ENCODE assay signal across 28 mouse cellular contexts in the genomic region with DNA sequence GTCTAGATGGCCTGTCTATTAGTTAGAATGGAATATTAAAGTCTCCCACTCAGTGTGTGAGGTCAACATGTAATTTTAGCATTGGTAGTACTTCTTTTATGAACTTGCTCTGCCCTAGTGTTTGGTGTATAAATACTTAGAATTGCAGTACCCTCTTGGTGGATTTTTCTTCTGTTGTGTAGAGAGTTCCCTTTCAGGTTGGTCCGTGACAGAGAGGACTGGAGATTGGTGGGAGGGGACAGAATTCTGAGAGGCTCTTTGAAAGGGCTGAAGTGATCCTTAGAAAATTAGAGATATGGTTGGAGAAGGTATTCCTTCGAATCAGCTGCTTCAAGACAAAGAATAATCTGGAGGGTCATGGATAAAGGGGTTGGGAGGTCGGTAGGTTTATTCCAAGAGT.
"Had no signal": no experiment of that assay in that cellular context is flagged by ENCODE, and none has a peak within 500 bp of the region (broad histone marks: within the 10 kb centered on the region; RNA-seq: fewer than 3 reads in every experiment).

No protein-coding gene starts in this region.

- H3K4me3 ChIP-seq: embryonic facial prominence, embryonic 10.5 days; embryonic facial prominence, embryonic 12.5 days; embryonic facial prominence, embryonic 13.5 days; embryonic facial prominence, embryonic 15.5 days; erythroblast, embryonic 14.5 days; forebrain, embryonic 10.5 days; forebrain, embryonic 12.5 days; forebrain, embryonic 13.5 days; forebrain, embryonic 15.5 days; gastrocnemius, adult 2 months had no signal

- DNase-seq: cerebellum, adult 2 months; cerebellum, adult 8-10 months; cerebellum, adult 9-10 months; cerebellum, adult 9-11 months; cerebellum, postnatal 10 days; cerebellum, postnatal 14 days; cerebellum, postnatal 25 days; cerebellum, postnatal 36 days; embryo, embryonic 11 days; forebrain, postnatal 0 days; gastrocnemius, adult 2 months; gastrocnemius, postnatal 10 days; gastrocnemius, postnatal 14 days; gastrocnemius, postnatal 25 days; gastrocnemius, postnatal 36 days; heart, adult 11 months; heart, adult 18-20 months had no signal

- H3K27me3 ChIP-seq: embryonic facial prominence, embryonic 12.5 days; embryonic facial prominence, embryonic 13.5 days; embryonic facial prominence, embryonic 15.5 days; forebrain, embryonic 12.5 days; forebrain, embryonic 13.5 days; forebrain, embryonic 15.5 days had no signal

- H3K4me2 ChIP-seq: embryonic facial prominence, embryonic 12.5 days; embryonic facial prominence, embryonic 13.5 days; embryonic facial prominence, embryonic 15.5 days; forebrain, embryonic 12.5 days; forebrain, embryonic 13.5 days; forebrain, embryonic 15.5 days had no signal

- H3K9me3 ChIP-seq: embryonic facial prominence, embryonic 10.5 days; embryonic facial prominence, embryonic 12.5 days; embryonic facial prominence, embryonic 13.5 days; embryonic facial prominence, embryonic 15.5 days; forebrain, embryonic 10.5 days; forebrain, embryonic 12.5 days; forebrain, embryonic 13.5 days; forebrain, embryonic 15.5 days had no signal

- ATAC-seq: forebrain, embryonic 13.5 days; forebrain, embryonic 14.5 days; forebrain, embryonic 15.5 days; forebrain, embryonic 16.5 days; forebrain, postnatal 0 days had no signal

- H3K9ac ChIP-seq: embryonic facial prominence, embryonic 12.5 days; embryonic facial prominence, embryonic 13.5 days; embryonic facial prominence, embryonic 15.5 days; forebrain, embryonic 12.5 days; forebrain, embryonic 13.5 days; forebrain, embryonic 15.5 days; forebrain, postnatal 0 days had no signal

- H3K36me3 ChIP-seq: embryonic facial prominence, embryonic 10.5 days; embryonic facial prominence, embryonic 12.5 days; embryonic facial prominence, embryonic 13.5 days; embryonic facial prominence, embryonic 15.5 days; forebrain, embryonic 10.5 days; forebrain, embryonic 12.5 days; forebrain, embryonic 15.5 days had no signal

- H3K27ac ChIP-seq: embryonic facial prominence, embryonic 10.5 days; embryonic facial prominence, embryonic 12.5 days; embryonic facial prominence, embryonic 13.5 days; embryonic facial prominence, embryonic 15.5 days; forebrain, embryonic 10.5 days; forebrain, embryonic 12.5 days; forebrain, embryonic 13.5 days; forebrain, embryonic 15.5 days; gastrocnemius, adult 2 months had no signal

- H3K4me1 ChIP-seq: embryonic facial prominence, embryonic 10.5 days; embryonic facial prominence, embryonic 12.5 days; embryonic facial prominence, embryonic 13.5 days; embryonic facial prominence, embryonic 15.5 days; forebrain, embryonic 10.5 days; forebrain, embryonic 12.5 days; forebrain, embryonic 13.5 days; forebrain, embryonic 15.5 days had no signal
